Mouse (Mus musculus): ENCODE measurements around the gene Gm5134. TPM values are rescaled to one million over a fixed set of nuclear protein-coding genes. Genes with fewer than 3 reads are reported as not detected.
"Not testable (repeated sequence)": the region's sequence is repeated elsewhere in the genome, so short reads cannot be mapped to it uniquely, and the experiment has no call there.

Gm5134 gene
- total RNA-seq, 2 experiments from 2014 or later: not detected

DNA sequence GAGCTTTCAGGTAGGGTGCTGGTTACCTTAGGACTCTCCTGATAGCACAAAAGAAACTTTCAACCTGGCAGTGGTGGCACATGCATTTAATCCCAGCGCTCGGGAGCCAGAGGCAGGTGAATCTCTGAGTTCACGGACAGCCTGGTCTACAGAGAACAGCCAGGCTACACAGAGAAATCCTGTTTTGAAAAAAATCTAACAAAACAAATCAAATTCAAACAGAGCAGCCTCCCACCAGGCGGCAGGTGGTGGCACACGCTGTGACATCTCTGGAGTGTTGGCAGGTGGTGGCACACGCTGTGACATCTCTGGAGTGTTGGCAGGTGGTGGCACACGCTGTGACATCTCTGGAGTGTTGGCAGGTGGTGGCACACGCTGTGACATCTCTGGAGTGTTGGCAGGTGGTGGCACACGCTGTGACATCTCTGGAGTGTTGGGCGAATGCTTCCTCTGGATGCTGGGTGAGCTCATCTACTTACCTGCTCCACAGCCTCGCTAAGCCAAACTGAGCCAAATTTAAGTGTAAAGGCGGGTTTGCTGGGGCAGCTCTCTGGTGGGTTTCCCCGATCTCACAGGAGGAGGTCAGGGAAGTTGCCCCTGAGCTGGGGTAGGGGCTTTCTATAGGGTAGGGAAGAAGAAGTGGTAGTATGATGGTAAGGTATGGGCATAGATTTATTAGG lies 40.4 kb downstream of the Gm5134 start:
- DNase-seq: not testable (repeated sequence)

DNA sequence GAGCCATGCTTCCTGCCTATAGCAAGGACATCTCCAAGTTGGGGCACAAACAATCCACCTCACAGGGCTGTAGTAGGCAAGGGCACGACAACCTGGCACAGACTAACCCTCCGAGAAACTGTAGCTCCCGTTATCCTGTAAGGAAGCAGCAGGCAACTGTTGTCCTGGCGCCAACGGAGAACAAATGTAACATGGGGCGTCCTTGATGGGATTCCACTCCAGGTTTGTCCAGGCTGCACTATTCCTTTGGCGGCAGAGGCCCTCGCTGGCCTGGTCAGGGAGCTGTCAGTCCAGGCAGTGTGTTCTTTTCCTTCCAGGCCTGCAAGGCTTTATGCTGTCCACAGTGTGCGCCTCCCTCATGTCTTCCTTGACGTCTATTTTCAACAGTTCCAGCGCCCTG lies 41.1 kb downstream of the Gm5134 start:
- DNase-seq: no peak

DNA sequence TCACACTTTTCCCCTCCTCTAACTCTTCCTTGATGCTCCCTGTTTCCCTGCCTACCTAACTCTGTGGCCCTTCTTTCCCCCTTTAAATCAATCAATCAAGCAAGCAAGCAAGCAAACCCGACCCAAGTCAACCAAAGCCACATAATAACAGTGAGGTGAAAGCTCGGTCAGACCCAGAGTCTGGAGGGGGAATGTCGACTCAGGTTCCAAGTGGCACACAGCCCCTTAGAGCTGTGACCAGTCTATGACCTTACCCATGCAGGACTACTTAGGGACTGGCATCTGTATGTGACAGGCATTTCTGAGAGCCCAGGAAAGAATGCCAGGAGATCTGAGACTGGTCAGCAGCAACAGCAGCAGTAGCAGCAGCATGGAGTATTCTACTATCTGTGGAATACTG lies 42.0 kb downstream of the Gm5134 start:
- DNase-seq: no peak

DNA sequence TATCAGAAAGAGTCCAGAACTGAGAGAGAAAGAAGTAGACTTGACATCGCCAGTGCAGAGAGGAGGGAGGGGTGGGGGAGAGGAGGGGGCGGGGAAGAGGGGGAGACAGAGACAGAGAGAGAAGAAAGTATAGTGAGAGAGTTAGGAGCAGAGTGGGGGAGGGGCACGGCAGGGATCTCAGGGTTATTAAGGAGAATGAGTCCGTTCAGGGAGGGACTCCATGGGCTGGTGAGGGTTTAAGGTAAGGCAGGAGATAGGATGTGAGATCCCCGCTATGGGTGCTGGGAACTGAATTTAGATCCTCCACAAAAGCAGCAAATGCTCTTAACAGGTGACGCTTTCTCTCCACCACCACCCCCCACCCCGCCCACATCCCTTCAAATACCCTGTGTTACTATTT lies 46.8 kb downstream of the Gm5134 start:
- peak; percentile 7 to 14 for DNase-seq

DNA sequence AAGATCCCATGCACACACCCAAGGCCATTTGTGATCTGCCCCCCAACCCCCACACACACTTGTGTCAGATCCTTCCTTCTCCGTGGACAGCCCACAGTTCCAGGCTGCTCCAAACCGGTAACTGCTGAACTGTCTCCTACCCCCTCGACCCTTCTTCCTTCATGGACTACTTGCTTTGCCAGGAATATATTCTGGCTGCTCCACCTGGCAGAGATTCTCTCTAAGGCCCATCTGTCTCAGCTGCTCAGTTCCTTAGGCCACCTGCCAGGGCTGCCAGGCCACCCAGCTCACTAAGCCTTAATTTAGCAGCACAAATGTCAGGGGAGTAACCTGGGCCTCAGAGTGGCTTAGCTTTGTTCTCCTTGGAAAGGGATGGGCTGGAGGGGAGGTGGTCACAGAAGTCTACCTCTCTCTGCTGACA lies 47.8 kb downstream of the Gm5134 start:
- peak; percentile 29 to 63 for DNase-seq

DNA sequence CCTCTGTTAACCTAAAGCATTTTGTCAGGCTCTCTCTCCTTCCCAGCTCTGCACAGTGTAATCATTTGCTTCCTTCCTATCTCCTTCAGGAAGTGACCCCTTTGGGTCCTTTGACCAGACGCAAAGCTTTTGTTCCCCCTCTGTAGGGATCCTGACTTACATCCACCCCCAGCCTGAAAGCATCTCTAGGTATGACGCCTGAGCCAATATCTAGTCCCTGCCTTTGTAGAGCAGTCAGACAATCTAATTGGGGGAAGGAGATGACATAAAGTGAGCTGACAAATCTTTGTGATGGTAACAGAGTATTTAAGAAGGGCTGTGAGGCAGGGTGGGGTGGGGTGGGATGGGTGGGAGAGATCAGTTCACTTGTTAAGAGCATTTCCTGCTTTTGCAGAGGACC lies 48.3 kb downstream of the Gm5134 start:
- DNase-seq: no peak

DNA sequence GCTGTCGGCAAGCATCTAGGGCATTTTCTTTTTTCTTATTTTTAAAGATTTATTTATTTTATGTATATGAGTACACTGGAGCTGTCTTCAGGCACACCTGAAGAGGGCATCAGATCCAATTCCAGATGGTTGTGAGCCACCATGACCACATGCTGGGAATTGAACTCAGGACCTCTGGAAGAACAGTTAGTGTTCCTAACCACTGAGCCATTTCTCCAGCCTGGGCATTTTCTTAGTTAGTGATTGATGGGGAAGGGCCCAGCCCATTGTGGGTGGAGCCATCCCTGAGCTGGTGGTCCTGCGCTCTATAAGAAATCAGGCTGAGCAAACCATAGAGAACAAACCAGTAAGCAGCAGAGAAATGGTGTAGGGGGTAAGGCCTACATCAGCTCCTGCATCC lies 48.9 kb downstream of the Gm5134 start:
- no peak for DNase-seq

DNA sequence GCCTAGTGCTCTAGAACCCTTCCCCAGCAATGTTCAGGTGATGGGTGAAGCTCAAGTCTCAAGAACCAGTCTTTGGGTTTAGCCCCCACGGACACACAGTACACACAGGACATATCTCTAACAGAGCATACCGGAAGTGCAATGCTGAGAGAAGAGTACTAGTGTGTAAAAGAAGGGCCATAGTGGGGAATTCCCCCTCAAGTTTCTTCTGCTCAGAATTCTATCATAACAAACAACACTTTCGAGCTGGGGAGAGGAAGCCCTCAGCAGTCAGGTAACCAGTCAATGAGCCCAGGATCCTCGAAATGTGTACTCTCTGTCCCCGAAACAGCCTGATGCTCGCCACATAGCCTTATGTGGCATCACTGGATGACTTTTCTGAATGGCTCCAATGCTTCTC lies 52.1 kb downstream of the Gm5134 start:
- DNase-seq: no peak

DNA sequence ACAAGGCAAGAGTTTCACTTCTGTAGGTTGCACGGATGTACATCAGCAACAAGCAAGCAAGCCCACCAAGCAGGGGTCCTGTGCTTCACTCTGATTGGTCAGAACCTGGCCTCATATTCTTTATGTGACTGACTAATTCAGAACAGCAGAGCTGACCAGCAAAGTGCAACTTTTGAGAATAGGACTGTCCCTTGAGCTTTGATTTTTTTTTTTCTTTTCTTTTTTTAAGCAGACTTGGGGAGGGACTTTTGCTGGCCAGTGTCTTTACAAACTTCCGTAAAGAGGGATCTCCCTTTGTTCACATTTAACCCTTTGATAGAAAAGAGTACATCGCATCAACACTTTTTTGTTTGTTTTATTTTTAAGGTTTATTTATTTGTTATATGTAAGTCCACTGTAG lies 55.5 kb downstream of the Gm5134 start:
- DNase-seq: no peak

DNA sequence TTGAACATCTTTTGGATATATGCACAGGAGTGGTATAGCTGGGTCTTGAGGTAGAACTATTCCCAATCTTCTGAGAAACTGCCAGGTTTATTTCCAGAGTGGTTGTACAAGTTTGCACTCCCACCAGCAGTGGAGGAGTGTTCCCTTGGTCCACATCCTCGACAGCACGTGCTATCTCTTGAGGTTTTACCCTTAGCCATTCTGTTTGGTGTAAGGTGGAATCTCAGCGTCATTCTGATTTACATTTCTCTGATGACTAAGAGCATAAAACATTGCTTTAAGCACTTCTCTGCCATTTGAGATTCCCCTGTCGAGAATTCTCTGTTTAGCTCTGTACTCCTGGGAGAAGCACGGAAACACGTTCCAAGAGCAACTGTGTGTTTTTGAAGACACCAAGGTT lies 58.6 kb downstream of the Gm5134 start:
- no peak for DNase-seq

DNA sequence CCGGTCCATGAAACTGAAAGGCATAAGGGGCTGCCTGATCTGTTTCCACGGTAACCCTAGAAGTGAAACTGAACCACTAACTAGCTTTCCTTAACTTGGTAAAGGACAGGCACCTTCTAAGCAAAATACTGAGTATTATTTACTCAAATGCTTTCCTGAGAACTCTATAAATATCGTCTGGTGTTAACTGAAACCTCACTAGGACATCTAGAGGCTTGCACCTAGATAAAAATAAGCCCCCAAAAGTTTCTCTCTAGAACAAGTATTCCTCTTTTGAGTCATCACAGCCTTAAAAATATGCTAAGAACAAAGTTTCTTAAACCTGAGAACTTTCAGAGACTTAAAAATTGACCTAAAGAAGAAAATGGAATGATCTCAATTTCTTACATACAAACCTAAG lies 62.6 kb downstream of the Gm5134 start:
- no peak for DNase-seq

DNA sequence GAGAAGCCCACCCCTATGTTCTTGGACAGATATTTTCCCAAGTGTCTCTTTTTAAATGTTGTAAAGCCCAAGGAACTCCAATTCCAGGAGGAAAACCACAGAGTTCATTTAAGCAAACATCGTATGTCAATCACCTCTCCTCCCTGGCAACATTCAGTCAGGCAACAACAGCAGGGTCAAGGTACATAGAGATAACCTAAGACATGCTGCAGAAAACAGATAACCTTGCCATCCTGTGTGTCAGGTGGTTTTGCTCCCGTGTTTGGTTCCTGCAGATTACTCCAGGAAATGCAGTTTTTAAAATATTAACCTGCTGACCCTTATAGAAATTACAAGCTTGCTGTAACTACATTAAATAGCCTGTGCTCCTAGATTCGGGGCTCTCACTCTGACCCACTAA lies 67.4 kb downstream of the Gm5134 start:
- DNase-seq: no peak

DNA sequence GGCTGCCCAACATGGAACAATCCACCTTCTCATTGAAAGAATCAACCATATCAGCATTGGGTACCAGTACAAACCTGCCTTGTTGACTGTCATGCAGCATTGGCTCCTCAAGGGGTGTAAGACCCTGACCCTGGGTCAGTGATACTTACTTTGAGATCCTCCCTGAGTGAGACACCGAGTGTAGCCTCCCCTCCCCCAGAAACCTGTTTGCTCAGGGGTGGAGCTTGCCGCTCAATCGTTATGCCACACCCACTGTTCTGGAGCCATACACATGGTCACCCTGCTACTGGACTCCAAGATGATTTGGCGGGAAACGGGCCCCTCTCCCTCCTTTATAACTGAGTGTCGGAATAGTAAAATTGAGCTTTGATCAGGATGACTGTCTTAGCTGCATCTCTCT lies 69.6 kb downstream of the Gm5134 start:
- DNase-seq: no peak

DNA sequence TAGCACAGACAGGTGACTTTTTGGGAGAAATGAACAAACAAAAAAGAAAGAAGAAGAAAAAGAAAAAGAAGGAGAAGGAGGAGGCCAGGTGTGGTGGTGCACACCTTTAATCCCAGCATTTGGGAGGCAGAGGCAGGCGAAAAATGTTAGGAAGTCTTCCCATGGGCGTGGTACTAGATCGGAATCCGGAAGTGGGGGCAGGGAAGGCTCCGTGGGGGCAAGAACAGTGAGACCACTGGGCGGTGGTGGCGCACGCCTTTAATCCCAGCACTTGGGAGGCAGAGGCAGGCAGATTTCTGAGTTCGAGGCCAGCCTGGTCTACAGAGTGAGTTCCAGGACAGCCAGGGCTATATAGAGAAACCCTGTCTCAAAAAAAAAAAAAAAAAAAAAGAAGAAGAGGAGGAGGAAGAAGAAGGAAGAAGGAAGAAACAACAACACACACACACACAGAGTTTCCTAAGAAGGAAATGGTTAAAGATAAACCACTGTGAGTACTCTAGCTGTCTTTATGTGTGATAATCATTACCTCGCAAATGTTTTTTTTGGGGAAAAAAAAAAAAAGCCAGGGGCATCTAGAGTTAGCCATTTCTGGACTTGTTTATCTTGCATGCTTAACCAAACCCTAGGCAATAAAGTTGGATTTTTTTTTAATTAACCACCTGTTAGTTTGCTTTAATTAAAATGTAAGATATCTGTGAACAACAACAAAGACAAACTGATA lies 71.3 kb downstream of the Gm5134 start:
- no peak for DNase-seq

DNA sequence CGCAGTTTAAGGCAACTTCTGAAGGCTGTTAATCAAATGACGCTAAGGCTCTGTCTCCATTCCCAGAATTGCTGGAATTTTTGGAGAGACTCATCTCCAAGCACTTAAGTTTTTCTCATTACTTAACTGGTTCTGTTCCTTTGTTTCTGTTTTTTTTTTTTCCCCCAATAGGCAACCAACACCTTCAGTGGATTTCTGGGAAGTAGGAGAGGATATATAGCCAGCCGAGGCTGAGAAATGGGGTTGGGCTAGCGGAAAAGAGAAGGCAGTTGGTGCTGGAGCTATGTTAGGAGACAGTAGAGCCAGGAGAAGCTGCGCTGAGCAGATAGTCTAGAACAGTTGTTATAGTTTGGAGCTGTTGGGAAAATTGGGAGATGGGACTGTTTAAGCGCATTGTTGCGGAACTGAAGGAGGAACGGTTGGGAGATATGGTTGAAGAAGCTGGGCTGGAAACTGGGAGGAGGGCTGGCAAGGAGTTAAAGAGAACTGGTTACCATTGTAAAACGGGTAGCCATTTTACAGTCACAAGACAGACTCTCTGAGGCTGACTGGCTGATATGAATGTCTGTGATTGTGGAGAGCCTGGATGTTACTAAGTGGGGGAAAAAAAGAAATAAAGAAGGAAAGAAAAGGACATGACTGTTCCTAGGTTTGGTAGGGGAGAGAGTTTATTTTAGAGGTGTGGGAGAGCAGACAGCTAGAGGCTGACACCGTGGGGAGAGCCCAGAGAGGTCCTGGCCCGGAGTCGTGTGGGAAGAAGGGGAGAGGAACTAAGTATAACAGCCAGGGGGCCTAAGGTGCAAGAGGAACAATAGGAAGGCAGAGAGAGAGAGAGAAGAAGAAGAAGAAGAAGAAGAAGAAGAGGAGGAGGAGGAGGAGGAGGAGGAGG lies 73.1 kb downstream of the Gm5134 start:
- DNase-seq: no peak

DNA sequence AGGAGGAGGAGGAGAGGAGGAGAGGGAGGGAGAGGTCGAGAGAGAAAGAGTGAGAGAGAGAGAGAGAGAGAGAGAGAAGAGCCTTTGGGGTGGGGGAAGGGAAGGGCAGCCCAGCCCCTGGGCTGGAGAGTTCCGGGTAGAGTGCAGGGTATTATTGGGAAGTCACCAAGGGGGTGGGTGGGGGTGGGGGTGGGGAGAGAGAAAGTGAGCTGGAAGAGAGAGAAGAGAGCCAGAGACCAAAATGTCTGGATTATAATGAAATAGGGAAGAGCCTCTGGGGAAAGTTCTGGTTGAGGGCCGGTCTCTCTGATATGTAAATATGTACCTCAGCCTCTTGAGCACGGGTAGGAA lies 73.7 kb downstream of the Gm5134 start:
- DNase-seq: no peak

DNA sequence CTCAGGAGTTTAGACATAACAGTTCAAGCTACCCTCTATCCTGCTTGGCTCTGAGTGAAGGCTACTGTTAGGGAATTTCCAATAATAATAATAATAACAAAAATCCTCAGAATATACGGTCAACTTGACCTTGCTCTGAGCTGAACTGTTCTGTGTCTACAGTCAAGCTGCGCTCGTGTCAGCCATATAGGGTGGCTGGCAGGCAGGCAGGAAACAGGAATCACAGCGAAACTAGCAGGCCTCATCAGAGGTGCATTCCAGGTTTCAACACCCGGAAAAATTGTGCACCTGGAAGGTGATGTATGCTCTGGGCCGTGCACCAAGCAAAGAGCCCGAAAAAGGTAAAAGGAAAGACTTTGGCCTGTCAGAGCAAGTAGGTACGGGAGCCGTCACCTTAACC lies 74.1 kb downstream of the Gm5134 start:
- no peak for DNase-seq

DNA sequence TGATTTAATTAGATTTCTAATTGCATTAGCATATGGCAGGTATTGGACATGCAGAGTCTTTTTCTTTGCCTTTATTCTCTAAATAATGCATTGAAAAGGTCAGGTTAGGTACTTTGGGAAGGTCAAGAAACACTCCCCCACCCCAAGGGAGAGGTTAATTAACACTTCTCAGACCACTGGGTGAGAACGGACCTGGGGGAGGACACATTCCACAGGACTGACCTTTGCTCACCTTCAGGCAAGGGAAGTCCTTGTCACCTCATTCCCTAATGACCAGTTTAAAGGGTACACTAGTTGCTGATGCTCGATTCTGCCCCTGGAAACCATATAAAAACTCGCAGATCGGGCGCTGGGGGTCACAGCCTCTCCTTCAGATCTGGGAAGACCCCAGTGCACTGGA lies 75.0 kb downstream of the Gm5134 start:
- DNase-seq: no peak

DNA sequence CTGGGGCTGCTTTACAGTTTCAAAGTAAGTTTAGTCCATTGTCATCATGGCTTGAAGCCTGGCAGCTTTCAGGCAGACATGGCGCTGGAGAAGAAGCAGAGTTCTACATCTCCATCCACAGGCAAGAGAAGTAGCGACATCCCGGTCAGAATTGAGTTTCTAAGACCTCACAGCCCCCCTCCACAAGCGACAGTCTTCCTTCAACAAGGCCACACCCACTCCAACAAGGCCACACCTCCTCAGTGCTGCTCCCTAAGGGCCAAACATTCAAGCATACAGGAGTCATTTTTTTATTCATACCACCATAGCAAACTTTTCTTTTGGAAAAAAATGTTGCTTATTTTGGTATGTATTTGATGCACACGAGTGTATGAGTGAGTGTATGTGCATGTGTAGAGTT lies 76.2 kb downstream of the Gm5134 start:
- DNase-seq: no peak

DNA sequence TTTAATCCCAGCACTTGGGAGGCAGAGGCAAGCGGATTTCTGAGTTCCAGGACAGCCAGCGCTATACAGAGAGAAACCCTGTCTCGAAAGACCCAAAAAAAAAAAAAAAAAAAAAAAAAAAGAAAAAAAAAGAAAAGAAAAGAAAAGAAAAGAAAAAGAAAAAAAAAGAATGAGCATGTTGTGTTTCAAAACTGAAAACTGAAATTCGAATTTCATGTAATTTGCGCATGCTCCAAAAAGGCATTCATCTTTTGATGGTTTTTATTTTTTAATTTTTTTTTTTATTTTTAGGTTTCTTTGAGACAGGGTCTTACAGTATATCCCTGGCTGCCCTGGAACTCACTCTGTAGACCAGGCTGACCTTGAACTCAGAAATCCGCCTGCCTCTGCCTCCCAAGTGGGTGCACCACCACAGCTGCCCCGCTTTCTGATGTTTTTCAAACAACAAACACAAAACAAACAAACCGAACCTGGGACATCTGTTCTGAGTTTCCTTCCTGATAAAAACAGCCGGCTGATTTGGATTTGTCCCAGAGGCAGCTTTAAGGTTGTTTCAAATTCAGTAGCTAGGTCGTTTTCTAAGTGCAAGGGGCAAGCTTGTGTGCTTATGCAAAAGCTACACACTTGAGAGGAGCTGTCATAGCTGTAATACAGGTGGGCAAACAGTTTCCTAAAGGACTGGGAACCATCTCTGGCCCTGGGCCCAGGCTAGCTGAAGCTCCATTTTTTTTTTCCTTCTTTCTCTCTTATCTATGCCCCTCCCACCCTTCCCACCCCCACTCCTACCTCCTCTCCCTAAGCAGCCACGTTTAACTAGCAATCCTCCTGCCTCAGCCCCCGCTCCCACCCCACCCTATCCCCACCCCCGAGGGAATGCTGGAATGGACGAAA lies 77.4 kb downstream of the Gm5134 start:
- DNase-seq: peak in 1 of 2 experiments; percentile 14

DNA sequence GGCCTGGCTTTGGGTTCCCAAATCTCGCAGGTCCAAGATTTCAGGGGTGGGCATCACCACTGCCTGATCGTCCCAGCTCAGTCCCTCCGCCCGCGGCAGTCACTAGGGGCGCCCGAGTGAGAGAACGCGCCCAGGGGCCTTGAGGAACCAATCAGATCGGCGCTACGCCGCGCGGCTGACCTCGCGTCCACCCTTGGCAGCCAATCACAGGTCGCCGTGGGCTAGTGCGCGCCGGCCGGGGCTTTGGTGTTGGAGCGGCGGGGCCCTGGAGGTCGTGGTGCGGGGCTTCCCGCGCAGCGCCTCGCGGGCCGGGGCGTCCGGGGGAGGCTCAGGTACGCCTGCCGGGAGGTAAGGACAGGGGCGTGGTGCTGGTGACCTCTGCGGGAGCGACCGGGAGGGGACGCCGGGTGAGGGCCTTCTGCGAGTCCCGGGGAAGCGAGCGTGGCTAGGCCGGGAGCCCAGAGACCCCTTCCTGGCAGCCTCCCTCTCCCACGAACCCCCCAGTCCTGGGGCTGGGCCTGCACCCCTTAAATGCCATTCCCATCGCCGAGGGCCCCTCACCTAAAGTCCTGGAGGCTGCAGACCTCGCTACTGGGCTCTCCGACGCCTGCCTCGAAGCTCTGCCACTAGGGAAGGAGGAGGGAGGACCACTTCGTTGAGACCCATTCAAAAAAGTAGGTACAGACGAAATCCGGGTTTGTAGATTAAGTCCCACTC lies 78.2 kb downstream of the Gm5134 start, which contains the start of gene Zfp280b:
Gene Zfp280b (plus strand): TSS at position 249 of the 717 bp plus-strand sequence.
- peak; percentile 97 to 98 for DNase-seq
